Mouse (Mus musculus): ENCODE measurements at regions not wholly inside any gene's neighbourhood (a gene's known extent, or its start where the extent isn't known, plus 50 kb on each side); places are given as distances from the start of the nearest gene placed in this dataset.

DNA sequence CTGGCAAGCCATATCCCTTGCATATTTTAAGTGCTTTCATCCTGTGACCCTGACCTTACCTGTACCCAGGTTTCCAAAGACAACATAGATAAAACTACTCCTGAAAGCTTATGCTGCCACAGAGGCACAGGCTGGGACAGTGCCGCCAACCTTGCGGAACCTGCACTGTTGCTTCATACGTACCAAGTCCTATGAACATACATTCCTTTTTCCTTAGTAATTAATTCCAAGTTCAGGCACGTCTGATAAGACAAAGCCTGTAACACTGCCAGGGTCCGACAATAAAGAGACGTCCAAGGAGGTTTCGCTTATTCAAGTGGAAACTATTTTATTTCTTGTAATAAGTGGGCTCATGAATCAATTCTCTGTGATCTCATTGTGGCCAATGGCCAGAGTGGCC is 70.2 kb upstream of the Pbx1 start:
- DNase-seq = no peak

DNA sequence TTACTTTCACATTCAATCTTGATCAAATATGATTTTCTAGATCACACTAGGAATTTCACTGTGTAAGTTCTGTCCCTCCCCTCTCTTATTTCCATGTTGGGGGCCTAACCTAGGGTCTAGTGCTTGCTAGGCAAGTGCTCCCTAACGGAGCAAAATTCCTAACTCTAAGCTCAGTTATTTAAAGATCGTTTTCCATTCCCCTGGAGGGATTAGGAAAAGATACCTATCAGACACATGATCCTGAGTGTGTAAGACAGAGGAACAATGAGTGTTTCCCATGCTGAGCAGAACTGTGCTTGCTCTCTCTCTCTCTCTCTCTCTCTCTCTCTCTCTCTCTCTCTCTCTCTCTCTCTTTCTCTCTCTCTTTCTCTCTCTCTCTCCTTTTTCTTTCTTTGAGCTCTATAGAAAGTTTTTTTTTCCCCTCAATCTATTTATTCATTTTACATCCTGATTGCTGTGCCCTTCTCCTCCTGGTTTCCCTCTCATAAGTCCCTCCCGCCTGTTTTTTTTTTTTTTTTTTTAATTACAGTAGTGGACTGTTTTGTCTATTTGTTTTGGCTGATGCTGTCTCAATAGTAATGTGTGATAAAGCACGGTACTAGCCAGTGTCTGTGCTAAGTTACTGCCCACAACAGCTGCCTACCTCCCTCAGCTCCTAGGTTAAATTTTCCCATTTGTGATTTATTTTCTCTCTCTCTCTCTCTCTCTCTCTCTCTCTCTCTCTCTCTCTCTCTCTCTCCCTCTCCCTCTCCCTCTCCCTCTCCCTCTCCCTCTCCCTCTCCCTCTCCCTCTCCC is 69.5 kb upstream of the Pbx1 start:
- no peak for DNase-seq

DNA sequence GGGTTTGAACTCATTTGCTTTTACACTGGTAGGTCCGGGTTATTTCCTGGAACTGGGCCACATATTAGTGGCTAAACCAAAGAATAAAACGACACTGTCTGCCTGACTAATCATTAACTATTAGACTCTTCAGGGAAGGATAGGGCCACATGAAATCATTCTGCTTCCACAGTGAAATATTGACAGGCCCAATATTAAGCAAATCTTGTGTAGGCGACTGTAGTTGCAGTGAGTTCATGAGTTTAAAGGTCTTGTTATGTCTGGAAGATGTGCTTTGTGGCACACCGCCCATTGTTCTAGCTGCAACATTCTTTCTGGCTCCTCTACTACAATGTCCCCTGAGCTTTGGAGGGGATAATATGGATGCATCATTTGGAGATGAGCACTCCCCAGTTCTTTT is 65.7 kb upstream of the Pbx1 start:
- DNase-seq = no peak

DNA sequence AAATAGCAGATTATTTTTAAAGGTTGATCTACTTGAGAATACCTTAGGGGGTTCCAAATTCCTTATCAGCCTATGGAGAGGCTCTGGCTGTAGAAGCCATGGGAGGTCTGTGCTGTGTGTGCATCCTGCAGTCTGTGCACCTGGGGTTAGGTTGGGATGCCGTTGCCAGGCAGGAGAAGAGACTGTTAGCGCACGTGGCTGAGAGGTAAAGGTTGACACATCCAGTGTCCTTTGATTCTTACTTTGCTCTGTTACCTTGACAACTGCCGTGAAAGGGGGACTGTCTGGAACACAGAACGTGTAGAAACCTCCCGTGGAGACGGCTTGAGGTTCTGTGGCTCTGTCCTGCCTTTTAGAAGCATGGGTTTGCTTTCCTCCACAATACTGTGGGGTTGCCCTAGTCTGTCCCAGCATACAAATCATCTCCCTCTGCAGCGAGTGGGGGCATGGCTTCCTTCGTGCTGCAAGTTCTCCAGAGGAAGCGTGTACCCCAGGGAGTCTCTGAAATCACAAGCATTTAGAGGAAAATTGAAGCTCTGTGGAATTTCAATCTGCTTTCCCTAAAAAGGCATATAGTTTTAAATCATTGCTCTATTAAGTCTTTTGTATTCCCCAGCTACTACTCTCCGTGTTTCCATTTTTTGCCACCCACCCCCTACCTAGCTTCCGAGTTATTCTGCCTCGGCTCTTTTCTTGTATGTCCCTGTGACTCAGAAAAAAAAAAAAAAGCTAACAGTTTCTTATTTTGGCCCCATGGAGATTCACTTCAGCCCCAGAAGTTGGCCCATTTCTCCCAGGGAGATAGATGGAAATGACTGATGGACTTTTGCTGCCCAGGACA is 63.8 kb upstream of the Pbx1 start:
- no peak for DNase-seq

DNA sequence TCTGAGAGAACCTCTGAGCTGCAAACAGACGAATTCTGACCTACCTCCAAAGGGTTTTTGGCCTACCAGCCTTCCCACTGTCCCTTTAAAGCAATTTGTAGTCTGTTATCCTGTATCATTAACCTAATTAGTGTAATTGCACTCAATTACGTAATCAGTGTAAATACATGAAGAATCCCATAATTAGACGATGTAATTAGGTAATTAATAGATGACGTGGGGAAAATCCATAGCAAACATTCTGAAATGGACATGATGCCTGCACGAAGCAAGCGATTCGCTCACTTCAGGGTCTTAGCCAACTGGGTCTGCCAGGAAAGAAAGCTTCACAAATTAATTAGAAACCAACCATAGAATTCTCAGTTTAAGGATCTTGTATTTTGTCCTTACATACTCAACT is 55.4 kb upstream of the Pbx1 start:
- no peak for DNase-seq

DNA sequence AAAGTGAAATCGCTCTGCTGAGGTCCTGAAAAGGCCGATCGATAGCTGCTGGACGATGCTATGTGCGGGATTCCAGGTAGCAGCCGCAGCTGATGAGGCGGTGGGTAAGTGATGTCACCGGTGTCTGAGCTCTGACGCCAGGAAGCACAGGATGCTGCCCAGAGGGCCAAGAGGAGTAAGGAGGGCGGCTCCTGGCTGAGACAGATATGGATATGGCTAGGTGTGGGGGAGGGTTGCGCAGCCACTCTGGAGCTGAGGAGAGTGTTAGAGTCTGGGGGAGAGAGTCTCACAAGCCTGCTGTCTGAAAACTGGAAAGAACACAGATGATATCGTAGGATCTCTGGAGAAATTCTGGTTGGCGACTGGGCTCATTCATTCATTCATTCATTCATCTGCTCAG is 51.6 kb upstream of the Pbx1 start:
- DNase-seq = no peak
